Mouse (Mus musculus) CD8-positive naive resting alpha-beta T cell, adult 2 months (primary cell): ENCODE results near the gene Gabpb1.

ENCODE experiments used
- DNase-seq, 2 experiments: peaks; one replicate each; pipeline ENCODE4 v3.0.0; 2022; ENCODE audit warnings: low read depth in 2 of 2, low spot score in 2 of 2

Gene Gabpb1

GRCm38 (mm10) chr2:126676122-126676515 is at the start of gene Gabpb1:
Gabpb1 (minus strand) TSS chr2:126676337.
- peak in 1 of 2 experiments; percentile 64 for DNase-seq

- DNase-seq: no peak
Observed at GRCm38 (mm10) chr2:126712950-126713349, 36.8 kb upstream of the Gabpb1 start.

GRCm38 (mm10) chr2:126712526-126712925 is 36.4 kb upstream of the Gabpb1 start:
- DNase-seq: no peak

GRCm38 (mm10) chr2:126708361-126708760 is 32.2 kb upstream of the Gabpb1 start:
- peak; percentile 8 to 22 for DNase-seq

GRCm38 (mm10) chr2:126707438-126707779 is 31.3 kb upstream of the Gabpb1 start:
- DNase-seq: no peak

GRCm38 (mm10) chr2:126706759-126707437 is 30.8 kb upstream of the Gabpb1 start, which contains the start of gene Usp8:
Usp8 (plus strand) TSS chr2:126707328.
- DNase-seq: peak; percentile 90 to 93

- DNase-seq: no peak
Observed at GRCm38 (mm10) chr2:126695285-126695684, 19.1 kb upstream of the Gabpb1 start.

GRCm38 (mm10) chr2:126691290-126691689 is 15.2 kb upstream of the Gabpb1 start:
- no peak for DNase-seq

GRCm38 (mm10) chr2:126682937-126683336 is 6.8 kb upstream of the Gabpb1 start:
- no peak for DNase-seq

- no peak for DNase-seq
Observed at GRCm38 (mm10) chr2:126682333-126682732, 6.2 kb upstream of the Gabpb1 start.

- DNase-seq: no peak
Observed at GRCm38 (mm10) chr2:126677366-126677765, 1.2 kb upstream of the Gabpb1 start.

- DNase-seq: peak; percentile 89 to 91
Observed at GRCm38 (mm10) chr2:126675169-126676121, 692 bp downstream of the Gabpb1 start.

GRCm38 (mm10) chr2:126674441-126675168 is 1.5 kb downstream of the Gabpb1 start:
- peak; percentile 59 for DNase-seq

- DNase-seq: peak; percentile 18 to 23
Observed at GRCm38 (mm10) chr2:126673317-126674242, 2.6 kb downstream of the Gabpb1 start.

GRCm38 (mm10) chr2:126668621-126669252 is 7.4 kb downstream of the Gabpb1 start:
- no peak for DNase-seq

GRCm38 (mm10) chr2:126665984-126666383 is 10.2 kb downstream of the Gabpb1 start:
- no peak for DNase-seq

GRCm38 (mm10) chr2:126663481-126663880 is 12.7 kb downstream of the Gabpb1 start:
- DNase-seq: peak in 1 of 2 experiments; percentile 34

- no peak for DNase-seq
Observed at GRCm38 (mm10) chr2:126652929-126653328, 23.2 kb downstream of the Gabpb1 start.

- DNase-seq: no peak
Observed at GRCm38 (mm10) chr2:126647762-126648161, 28.4 kb downstream of the Gabpb1 start.

GRCm38 (mm10) chr2:126646461-126646860 is 29.7 kb downstream of the Gabpb1 start:
- no peak for DNase-seq
